8 mouse cellular contexts compared by ENCODE assay signal in the genomic region with DNA sequence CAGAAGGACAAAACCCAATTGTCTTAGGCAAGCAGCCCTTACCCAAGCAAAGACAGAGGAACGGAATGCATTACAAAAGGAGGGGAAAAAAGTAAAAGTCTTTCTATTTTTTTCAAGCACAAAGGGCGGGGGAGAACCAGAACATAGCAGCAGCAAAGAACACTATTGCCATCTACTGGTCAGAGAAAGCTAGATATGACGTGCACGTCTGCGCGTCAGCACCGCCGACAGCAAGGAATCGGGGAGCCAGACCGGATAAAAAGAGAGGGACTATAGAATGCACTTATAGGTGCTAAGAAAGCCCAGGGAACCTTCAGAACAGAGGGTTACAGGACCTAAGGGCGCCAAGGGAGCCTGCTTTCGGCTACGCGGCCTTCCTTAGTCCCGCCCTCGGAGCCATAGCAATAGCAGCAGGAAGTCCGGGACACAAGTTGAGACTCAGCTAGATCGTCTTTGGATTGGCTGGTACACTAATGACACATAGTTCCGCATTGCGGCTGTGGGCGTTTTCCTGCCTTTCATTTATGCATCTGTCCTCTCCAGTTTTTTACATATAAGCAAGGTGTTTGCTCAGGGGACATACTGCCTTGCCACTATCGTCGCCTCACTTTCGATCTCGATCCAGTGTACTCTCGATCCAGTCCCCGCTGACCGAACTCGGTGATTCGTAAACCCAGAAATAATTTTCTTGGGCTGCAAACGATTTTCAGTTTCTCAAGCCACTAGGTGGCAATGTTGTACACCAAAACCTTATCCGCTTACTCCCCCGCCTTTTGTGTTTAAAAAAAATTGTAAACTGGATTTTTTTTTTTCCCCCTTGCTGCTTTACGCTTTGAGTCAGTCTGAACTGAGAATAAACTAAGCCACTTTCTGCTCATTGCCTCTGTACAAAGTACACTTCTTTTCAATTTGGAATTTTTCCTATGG. TPM values are rescaled to one million over a fixed set of nuclear protein-coding genes. Genes with fewer than 3 reads are reported as not detected.
A peak's percentile ranks its signal among the peaks of the same experiment; 100 is the strongest.
DNase-seq lines count a peak whose midpoint lies in the region; ATAC-seq and TF ChIP-seq lines count a peak whose summit lies in the region.

No protein-coding gene starts in this region.

- H3K36me3 ChIP-seq in forebrain, embryonic 11.5 days (ENCODE audit: control insufficient read depth, insufficient read depth, low read length): no peaks in the 10 kb centered on the region
- H3K36me3 ChIP-seq in heart, postnatal 0 days (replicated peaks; ENCODE audit: control insufficient read depth, insufficient read depth, low read length): no peaks in the 10 kb centered on the region
- no peaks in the 10 kb centered on the region for H3K36me3 ChIP-seq in liver, embryonic 16.5 days (ENCODE audit: control insufficient read depth, insufficient read depth)
- no peaks in the 10 kb centered on the region for H3K36me3 ChIP-seq in neural tube, embryonic 13.5 days
- no peaks in the 10 kb centered on the region for H3K36me3 ChIP-seq in testis, adult 2 months (ENCODE audit: control insufficient read depth, insufficient read depth, low read length)

- TF ChIP-seq EP300 in heart, postnatal 0 days (IDR thresholded peaks at IDR 0.05; ENCODE audit: low read depth): peak; percentile 37; the same call in 1 of the 2 replicates

- TF ChIP-seq POLR2A in testis, adult 2 months (IDR thresholded peaks at IDR 0.05; ENCODE audit: control insufficient read depth, low read depth, low read length): no peak

- ATAC-seq in forebrain, embryonic 11.5 days (replicated peaks; ENCODE audit: low FRiP score): peak; percentile 96
- ATAC-seq in heart, postnatal 0 days (ENCODE audit: insufficient read depth, low read depth): peak; percentile 99
- ATAC-seq in liver, embryonic 16.5 days (ENCODE audit: low read depth): peak; percentile 98
- peak; percentile 98 for ATAC-seq in neural tube, embryonic 13.5 days (ENCODE audit: low read depth)

- no peaks in the 10 kb centered on the region for H3K4me1 ChIP-seq in forebrain, embryonic 11.5 days (replicated peaks; ENCODE audit: control insufficient read depth, insufficient read depth, low read length)
- no peaks in the 10 kb centered on the region for H3K4me1 ChIP-seq in heart, postnatal 0 days (ENCODE audit: control insufficient read depth, insufficient read depth)
- H3K4me1 ChIP-seq in liver, embryonic 16.5 days (ENCODE audit: control insufficient read depth, low read depth, low read length): peaks cover 5% of the 10 kb centered on the region
- no peaks in the 10 kb centered on the region; the same call in 1 of the 2 replicates for H3K4me1 ChIP-seq in neural tube, embryonic 13.5 days (replicated peaks)
- H3K4me1 ChIP-seq in testis, adult 2 months (ENCODE audit: control insufficient read depth, insufficient read depth, low read length): no peaks in the 10 kb centered on the region

- WGBS in forebrain, embryonic 11.5 days: 1% methylated on average over 34 of the region's 34 CpGs
- under 1% methylated on average over 34 of the region's 34 CpGs for WGBS in heart, postnatal 0 days
- WGBS in liver, embryonic 16.5 days (ENCODE audit: insufficient replicate concordance): under 1% methylated on average over 34 of the region's 34 CpGs
- 1% methylated on average over 34 of the region's 34 CpGs for WGBS in neural tube, embryonic 13.5 days

- H3K9me3 ChIP-seq in forebrain, embryonic 11.5 days (ENCODE audit: control insufficient read depth, low read length): no peaks in the 10 kb centered on the region
- H3K9me3 ChIP-seq in heart, postnatal 0 days (replicated peaks; ENCODE audit: control insufficient read depth, low read length): no peaks in the 10 kb centered on the region
- no peaks in the 10 kb centered on the region for H3K9me3 ChIP-seq in liver, embryonic 16.5 days (replicated peaks; ENCODE audit: control insufficient read depth, low read length)
- no peaks in the 10 kb centered on the region for H3K9me3 ChIP-seq in neural tube, embryonic 13.5 days

- peak; percentile 79 to 85 for DNase-seq in CD8-positive naive resting alpha-beta T cell, adult 2 months (ENCODE audit: low read depth in 2 of 2, low spot score in 2 of 2)
- peak; percentile 64 for DNase-seq in c-Kit-positive CD71-negative TER-119-negative erythroid progenitor cells, embryonic 14.5 days (ENCODE audit: low read depth)
- peak; percentile 83 for DNase-seq in forebrain, embryonic 11.5 days (ENCODE audit: low spot score)
- DNase-seq in heart, postnatal 0 days (ENCODE audit: low spot score): peak; percentile 89
- DNase-seq in kidney, postnatal 4 days: peak; percentile 78 to 92

- peak; percentile 94 for TF ChIP-seq CTCF in heart, postnatal 0 days (IDR thresholded peaks at IDR 0.05; ENCODE audit: low read depth)
- peak; percentile 33; the same call in 1 of the 2 replicates for TF ChIP-seq CTCF in testis, adult 2 months (IDR thresholded peaks at IDR 0.05; ENCODE audit: control insufficient read depth, insufficient read depth, insufficient replicate concordance, low read depth, low read length)

- H3K27me3 ChIP-seq in forebrain, embryonic 11.5 days (ENCODE audit: control insufficient read depth, insufficient read depth, low read length): no peaks in the 10 kb centered on the region
- H3K27me3 ChIP-seq in heart, postnatal 0 days (ENCODE audit: control insufficient read depth, insufficient read depth, low read length): no peaks in the 10 kb centered on the region
- H3K27me3 ChIP-seq in liver, embryonic 16.5 days (ENCODE audit: control insufficient read depth, insufficient read depth, low read depth, low read length): no peaks in the 10 kb centered on the region
- no peaks in the 10 kb centered on the region for H3K27me3 ChIP-seq in neural tube, embryonic 13.5 days
- no peaks in the 10 kb centered on the region for H3K27me3 ChIP-seq in testis, adult 2 months (ENCODE audit: control insufficient read depth, insufficient read depth, low read length)

- H3K4me3 ChIP-seq in forebrain, embryonic 11.5 days (ENCODE audit: low read depth, low read length): peak overlapping the region; percentile 38
- peak overlapping the region; percentile 63 for H3K4me3 ChIP-seq in heart, postnatal 0 days (ENCODE audit: low read depth, low read length)
- peak overlapping the region; percentile 66 for H3K4me3 ChIP-seq in liver, embryonic 16.5 days (ENCODE audit: low read depth, low read length)
- H3K4me3 ChIP-seq in neural tube, embryonic 13.5 days: peak overlapping the region; percentile 47
- peak overlapping the region; percentile 69 for H3K4me3 ChIP-seq in testis, adult 2 months (ENCODE audit: control insufficient read depth, low read depth, low read length)

- H3K4me2 ChIP-seq in forebrain, embryonic 11.5 days (ENCODE audit: low read depth, low read length, severe bottlenecking): peak overlapping the region; percentile 15; the same call in 1 of the 2 replicates
- peak overlapping the region; percentile 36 for H3K4me2 ChIP-seq in heart, postnatal 0 days (ENCODE audit: low read depth, low read length)
- H3K4me2 ChIP-seq in liver, embryonic 16.5 days (ENCODE audit: low read depth, low read length): peak overlapping the region; percentile 37
- H3K4me2 ChIP-seq in neural tube, embryonic 13.5 days: peak overlapping the region; percentile 25; the same call in 1 of the 2 replicates

- H3K9ac ChIP-seq in forebrain, embryonic 11.5 days (ENCODE audit: low read length): peak overlapping the region; percentile 56
- peak overlapping the region; percentile 52 for H3K9ac ChIP-seq in heart, postnatal 0 days (replicated peaks; ENCODE audit: low read depth, low read length)
- H3K9ac ChIP-seq in liver, embryonic 16.5 days (ENCODE audit: low read depth, low read length): peak overlapping the region; percentile 64
- H3K9ac ChIP-seq in neural tube, embryonic 13.5 days: peak overlapping the region; percentile 68

- H3K27ac ChIP-seq in forebrain, embryonic 11.5 days (ENCODE audit: low read depth, low read length): peak overlapping the region; percentile 62
- H3K27ac ChIP-seq in heart, postnatal 0 days (ENCODE audit: low read depth): peak overlapping the region; percentile 89
- H3K27ac ChIP-seq in liver, embryonic 16.5 days (ENCODE audit: low read length): peak overlapping the region; percentile 83
- peak overlapping the region; percentile 92 for H3K27ac ChIP-seq in neural tube, embryonic 13.5 days (replicated peaks)
- peak overlapping the region; percentile 86 for H3K27ac ChIP-seq in testis, adult 2 months (ENCODE audit: control insufficient read depth, insufficient read depth, low read depth, low read length)

RNA-seq across cellular contexts. Expression of gene Tmem29, which starts 19.2 kb away (rescaled TPM):
- polyA plus RNA-seq in forebrain, embryonic 11.5 days (2014; fragmentation: Nextera tagmentation; extraction: Ambion mirVana): 37.8 and 39.9 TPM in 2 replicates
- 0.92 and 9.0 TPM in 2 replicates for total RNA-seq in heart, postnatal 0 days (2014; rRNA removed; ENCODE audit: low replicate concordance)
- polyA plus RNA-seq in heart, postnatal 0 days (2015; fragmentation: Nextera tagmentation; extraction: Ambion mirVana): 9.1 and 9.3 TPM in 2 replicates
- 10.8 and 11.3 TPM in 2 replicates for polyA plus RNA-seq in liver, embryonic 16.5 days (2015; fragmentation: Nextera tagmentation; extraction: Ambion mirVana)
- 68.8 and 76.4 TPM in 2 replicates for polyA plus RNA-seq in neural tube, embryonic 13.5 days (2015; fragmentation: Nextera tagmentation; extraction: Ambion mirVana)
- polyA plus RNA-seq in testis, adult 2 months (2012; rRNA removed): 6.8 and 10.7 TPM in 2 replicates

Comparison
In these comparisons a context has a peak if more than half of its experiments do, and no peak if none do; other contexts are left out.
1. Peak in every context shown above with its lines: DNase-seq, ATAC-seq, H3K4me3 ChIP-seq and H3K27ac ChIP-seq.